Mouse (Mus musculus): ENCODE results near the gene Csad.

The Csad gene

GRCm38 (mm10) chr15:102202971-102203834, 1.3 kb downstream of the Csad start, which contains the start of gene Zfp740:
Zfp740 (plus strand) TSS chr15:102203249.
- in situ Hi-C loops (cut with MseI, MboI): no loop called here

- in situ Hi-C loops (cut with MseI, MboI): no loop called here
These were observed 5.7 kb downstream of the Csad start for GRCm38 (mm10) chr15:102198841-102199240.

GRCm38 (mm10) chr15:102195373-102195772, 9.2 kb downstream of the Csad start:
- in situ Hi-C loops (cut with MseI, MboI): no loop called here

- in situ Hi-C loops (cut with MseI, MboI): no loop called here
These were observed 10.1 kb downstream of the Csad start for GRCm38 (mm10) chr15:102194439-102194838.

- in situ Hi-C loops (cut with MseI, MboI): no loop called here
These were observed 10.9 kb downstream of the Csad start for GRCm38 (mm10) chr15:102193652-102194051.

- in situ Hi-C loops (cut with MseI, MboI): no loop called here
These were observed 11.6 kb downstream of the Csad start for GRCm38 (mm10) chr15:102192820-102193386.

GRCm38 (mm10) chr15:102192271-102192812, 12.2 kb downstream of the Csad start:
- in situ Hi-C loops (cut with MseI, MboI): no loop called here

- in situ Hi-C loops (cut with MseI, MboI): no loop called here
These were observed 12.8 kb downstream of the Csad start for GRCm38 (mm10) chr15:102191699-102192098.

GRCm38 (mm10) chr15:102188883-102189282, 15.6 kb downstream of the Csad start:
- in situ Hi-C loops (cut with MseI, MboI): loop anchor here in 1 of 2 experiments (5.0 kb wide), 1 partner anchor 33 kb away; no protein-coding TSS in a partner anchor

GRCm38 (mm10) chr15:102188096-102188495, 16.4 kb downstream of the Csad start:
- in situ Hi-C loops (cut with MseI, MboI): loop anchor here in 1 of 2 experiments (5.0 kb wide), 1 partner anchor 34 kb away; no protein-coding TSS in a partner anchor

GRCm38 (mm10) chr15:102186239-102186638, 18.3 kb downstream of the Csad start:
- in situ Hi-C loops (cut with MseI, MboI): loop anchor here in 1 of 2 experiments (5.0 kb wide), 1 partner anchor 36 kb away; no protein-coding TSS in a partner anchor

GRCm38 (mm10) chr15:102183076-102183475, 21.4 kb downstream of the Csad start:
- in situ Hi-C loops (cut with MseI, MboI): no loop called here

GRCm38 (mm10) chr15:102179924-102180323, 24.6 kb downstream of the Csad start:
- in situ Hi-C loops (cut with MseI, MboI): loop anchor here in 1 of 2 experiments (5.0 kb wide), 1 partner anchor 42 kb away; no protein-coding TSS in a partner anchor

GRCm38 (mm10) chr15:102179106-102179505, 25.4 kb downstream of the Csad start:
- in situ Hi-C loops (cut with MseI, MboI): loop anchor here in 1 of 2 experiments (5.0 kb wide), 1 partner anchor 43 kb away; no protein-coding TSS in a partner anchor

GRCm38 (mm10) chr15:102178279-102178678, 26.2 kb downstream of the Csad start:
- in situ Hi-C loops (cut with MseI, MboI): loop anchor here in 1 of 2 experiments (5.0 kb wide), 1 partner anchor 44 kb away; no protein-coding TSS in a partner anchor

GRCm38 (mm10) chr15:102177417-102177816, 27.1 kb downstream of the Csad start:
- in situ Hi-C loops (cut with MseI, MboI): loop anchor here in 1 of 2 experiments (5.0 kb wide), 1 partner anchor 45 kb away; no protein-coding TSS in a partner anchor

- in situ Hi-C loops (cut with MseI, MboI): loop anchor here in 1 of 2 experiments (5.0 kb wide), 1 partner anchor 46 kb away; no protein-coding TSS in a partner anchor
These were observed 27.8 kb downstream of the Csad start for GRCm38 (mm10) chr15:102176571-102177316.

- in situ Hi-C loops (cut with MseI, MboI): loop anchor here in 1 of 2 experiments (5.0 kb wide), 1 partner anchor 46 kb away; no protein-coding TSS in a partner anchor
These were observed 28.7 kb downstream of the Csad start for GRCm38 (mm10) chr15:102175736-102176319.

GRCm38 (mm10) chr15:102173581-102173980, 30.9 kb downstream of the Csad start:
- in situ Hi-C loops (cut with MseI, MboI): no loop called here

GRCm38 (mm10) chr15:102169064-102169463, 35.5 kb downstream of the Csad start:
- in situ Hi-C loops (cut with MseI, MboI): no loop called here

GRCm38 (mm10) chr15:102167620-102168021, 36.9 kb downstream of the Csad start:
- in situ Hi-C loops (cut with MseI, MboI): no loop called here

Measured in mouse trophoblast stem cell (cell line).